Mouse (Mus musculus): ENCODE data around the gene Hoxb4.

The Hoxb4 gene

DNA sequence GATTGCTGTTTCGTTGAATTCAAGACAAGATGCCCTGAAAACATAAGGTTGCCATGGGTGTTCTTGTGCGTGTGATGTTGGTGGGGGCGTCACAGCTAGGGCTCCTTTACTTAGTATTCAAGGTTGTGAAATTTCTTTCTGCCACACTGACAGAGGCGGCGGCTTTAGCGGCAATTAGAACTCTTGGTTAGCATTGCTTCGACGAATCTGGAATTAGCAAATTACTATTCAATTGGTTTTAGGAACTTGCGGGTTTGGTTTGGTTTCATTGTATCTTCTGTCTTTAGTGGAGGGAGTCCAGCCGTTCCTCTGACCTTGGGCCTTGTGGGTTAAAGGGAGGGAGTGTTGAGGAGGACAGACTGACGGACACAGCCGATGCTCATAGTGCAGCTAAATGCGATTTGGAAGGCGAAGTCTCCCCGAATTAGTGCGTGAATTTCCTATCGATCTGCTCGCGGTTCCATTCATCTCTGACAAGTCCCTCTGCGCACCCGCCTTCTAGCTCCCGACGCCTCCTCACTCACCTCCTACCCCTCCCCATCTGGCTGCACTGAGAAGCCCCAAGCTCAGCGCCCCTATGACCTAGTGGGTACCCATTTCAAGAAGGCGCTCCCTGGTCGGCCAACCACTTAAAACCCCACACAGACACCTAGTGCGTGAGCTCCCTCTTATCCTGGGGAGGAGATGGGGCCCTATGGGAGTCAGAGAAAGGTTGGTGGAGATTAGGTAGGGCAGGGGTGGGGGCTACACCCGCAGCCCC is at the start of gene Hoxb4:
Gene Hoxb4 (plus strand): TSS at position 660 of the 760 bp plus-strand sequence.
- DNase-seq = no peak

DNA sequence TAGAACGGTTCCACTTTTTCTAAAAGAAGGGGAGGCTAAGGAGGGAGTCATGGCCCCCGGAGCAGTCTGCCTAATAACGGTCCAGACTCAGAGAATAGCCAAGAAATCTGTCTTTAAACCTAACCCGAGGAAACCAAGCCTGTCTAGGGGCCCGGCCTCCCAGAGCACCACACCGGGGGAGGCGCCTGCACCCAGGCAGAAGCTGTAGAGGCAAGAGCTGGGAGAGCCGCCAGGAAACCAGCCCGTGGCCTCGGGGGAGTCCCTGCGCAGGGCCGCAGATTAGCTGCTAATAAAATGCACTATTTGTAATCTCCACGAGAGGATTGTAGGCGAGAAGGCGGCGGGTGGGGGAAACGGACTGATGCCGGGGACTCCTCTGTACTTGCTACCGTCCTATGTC is 48.2 kb upstream of the Hoxb4 start:
- DNase-seq = no peak

DNA sequence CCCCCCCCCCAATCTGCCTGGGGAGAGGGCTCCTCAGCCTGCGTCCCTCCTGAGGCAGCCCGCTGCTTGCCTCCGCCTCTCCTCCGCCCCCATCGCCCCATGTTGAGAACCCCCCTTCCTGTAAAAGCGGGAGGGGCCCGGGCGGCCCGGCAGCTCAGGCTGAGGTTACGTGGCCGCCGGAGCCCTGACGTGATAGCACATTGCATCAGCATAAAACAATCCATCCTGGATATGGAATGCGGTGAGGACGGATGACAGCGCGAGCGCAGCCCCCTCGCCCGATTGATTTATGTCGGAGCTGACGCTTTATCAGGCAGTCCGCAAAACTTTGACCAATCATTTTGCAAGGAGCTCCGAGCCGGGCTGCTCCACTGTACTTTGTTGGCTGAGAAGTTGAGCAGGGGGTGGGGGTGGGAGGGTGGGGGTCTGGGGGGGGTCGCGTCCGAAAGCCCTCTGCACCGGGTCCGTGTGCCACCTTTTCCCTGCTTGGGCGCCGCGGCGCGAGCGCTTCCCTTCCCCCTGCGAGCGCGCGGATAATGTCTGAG is 47.0 kb upstream of the Hoxb4 start, which contains the start of gene Hoxb9:
Gene Hoxb9 (plus strand): TSS at position 462 of the 545 bp plus-strand sequence.
- DNase-seq = no peak

DNA sequence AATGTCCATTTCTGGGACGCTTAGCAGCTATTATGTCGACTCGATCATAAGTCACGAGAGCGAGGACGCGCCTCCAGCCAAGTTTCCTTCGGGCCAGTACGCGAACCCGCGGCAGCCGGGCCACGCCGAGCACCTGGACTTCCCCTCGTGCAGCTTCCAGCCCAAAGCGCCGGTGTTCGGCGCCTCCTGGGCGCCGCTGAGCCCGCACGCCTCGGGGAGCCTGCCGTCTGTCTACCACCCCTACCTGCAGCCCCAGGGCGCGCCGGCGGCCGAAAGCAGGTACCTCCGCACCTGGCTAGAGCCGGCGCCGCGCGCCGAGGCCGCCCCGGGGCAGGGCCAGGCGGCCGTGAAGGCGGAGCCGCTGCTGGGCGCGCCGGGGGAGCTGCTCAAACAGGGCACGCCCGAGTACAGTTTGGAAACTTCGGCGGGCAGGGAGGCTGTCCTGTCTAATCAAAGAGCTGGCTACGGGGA is 46.5 kb upstream of the Hoxb4 start:
- no peak for DNase-seq

DNA sequence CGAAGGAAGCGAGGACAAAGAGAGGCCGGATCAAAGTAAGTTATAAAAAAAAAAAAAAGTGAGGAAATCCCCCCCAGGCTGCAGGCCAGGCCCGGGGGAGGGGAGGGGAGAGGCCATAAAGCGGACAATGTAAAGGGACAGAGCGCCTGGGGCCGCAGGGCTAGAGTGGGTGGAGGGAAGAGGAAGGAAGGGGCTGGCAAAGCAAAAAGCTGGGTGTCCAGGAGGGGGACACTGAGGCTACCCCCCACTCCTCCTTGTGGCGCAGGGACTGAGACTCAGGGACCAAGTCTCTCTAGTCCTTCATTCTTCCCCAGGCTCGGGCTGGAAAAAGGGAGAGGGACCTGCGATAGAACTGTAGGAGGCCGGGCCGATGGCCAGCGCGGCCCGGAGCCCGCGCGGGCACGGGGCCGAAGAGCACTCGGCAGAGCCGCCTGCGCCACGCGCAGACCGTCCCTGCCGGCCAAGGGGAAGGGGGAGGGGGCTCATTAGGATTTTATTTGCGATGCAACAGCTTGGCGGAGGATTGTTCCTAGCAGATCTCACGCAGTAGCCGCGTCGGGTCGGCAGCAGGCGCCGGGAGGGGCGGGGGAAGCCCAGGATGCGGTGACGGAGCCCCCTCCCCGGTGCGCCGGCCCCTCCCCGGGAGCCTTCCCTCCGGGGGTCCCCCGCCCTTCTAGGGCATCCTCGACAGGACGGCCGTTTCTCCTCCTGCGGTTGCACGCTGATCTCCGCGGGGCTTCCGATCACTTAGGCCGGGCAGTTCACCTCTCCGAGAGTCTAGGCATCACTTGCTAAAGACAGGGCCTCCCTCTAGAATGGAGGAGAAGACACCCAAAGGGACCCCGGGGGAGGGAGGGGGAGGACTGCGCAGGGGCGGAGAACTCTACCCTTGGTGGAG is 45.8 kb upstream of the Hoxb4 start:
- no peak for DNase-seq

DNA sequence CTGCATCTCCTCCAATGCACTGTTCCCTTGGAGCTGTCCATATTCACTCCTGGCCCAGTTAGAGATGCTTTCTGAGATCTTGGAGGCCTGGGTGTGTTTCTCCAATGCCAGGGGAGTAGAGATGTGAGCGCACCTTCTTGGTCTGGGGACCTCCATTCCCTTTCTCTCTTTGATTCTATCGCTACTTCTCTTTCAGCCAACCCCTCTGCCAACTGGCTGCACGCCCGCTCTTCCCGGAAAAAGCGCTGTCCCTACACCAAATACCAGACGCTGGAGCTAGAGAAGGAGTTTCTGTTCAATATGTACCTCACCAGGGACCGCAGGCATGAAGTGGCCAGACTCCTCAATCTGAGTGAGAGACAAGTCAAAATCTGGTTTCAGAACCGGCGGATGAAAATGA is 43.6 kb upstream of the Hoxb4 start:
- no peak for DNase-seq

DNA sequence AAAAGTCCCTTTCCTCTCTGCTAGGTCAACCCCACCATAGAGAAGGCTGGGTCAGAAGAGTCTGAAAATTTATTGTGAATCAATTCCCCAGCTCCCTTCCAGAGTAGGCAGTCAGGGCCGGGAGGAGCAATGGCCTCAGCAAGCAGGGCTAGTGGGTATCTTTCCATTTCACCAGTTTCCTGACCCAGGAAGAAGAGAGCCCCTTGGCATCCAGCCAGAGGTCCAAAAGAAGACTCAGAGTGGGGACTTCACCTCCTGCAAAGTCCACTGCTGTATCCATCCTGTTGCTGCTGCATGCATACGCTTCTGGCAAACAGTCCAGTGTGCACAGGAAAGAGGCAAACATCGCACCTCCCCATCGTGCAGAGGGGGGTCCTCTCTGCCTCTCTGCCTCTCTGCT is 42.2 kb upstream of the Hoxb4 start:
- DNase-seq = no peak

DNA sequence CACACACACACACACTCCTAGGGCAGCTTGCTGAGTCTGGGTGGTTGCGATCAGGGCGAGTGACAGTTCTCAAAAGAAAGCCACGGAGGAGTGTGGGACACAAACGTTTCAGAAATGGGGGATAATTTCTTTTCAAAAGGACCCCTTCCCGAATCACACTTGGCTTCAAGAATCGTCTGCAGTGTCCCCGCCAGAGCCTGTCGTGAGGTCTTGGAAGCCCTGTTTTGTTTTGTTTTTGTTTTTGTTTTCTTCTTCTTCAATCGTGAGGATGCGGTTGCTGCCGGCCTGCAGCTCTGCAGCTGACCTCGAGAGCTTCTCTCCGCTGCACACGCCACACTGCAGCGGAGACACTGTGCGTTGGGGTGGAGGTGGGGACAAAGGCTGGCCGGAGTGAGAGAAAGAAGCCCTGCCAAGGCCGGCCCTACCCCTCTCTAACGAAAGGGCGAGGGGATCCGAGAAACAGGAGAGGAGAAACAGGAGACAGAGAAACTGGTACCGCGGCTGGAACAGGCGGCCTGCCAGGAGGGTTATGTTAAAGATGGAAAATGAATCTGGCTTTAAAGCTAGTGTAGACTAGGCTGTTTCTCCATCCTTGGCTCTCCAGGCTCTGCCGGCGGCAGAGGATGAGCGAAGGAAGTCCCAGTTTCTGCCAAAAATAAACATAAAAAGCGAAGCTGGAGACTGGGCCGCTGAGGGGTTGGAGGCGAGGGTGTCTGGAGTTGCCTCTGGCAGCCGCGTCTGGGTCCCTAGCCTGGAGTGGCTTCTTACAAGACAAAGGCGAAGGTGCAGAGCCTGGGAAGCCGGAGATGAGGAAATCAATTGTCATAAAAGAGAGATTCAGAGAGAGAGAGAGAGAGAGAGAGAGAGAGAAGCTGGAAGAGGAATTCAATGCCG is 40.7 kb upstream of the Hoxb4 start:
- DNase-seq = no peak

DNA sequence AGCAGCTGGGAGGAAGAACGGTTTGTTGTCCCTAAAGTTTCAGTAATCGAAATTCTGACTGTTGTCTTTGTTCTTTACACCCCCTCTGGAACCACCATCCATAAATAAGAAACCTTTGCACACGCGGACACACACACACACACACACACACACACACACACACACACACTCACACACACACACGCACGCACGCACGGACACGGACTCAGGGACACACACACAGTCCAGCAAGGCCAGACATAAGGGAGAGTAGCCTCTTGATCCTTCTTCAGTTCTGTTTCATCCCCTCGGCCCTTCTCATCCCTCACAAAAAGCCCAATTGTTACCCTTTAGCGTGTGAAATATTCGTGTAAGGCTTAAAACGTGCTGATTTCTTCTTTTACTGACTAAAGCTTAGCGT is 39.7 kb upstream of the Hoxb4 start:
- DNase-seq = no peak

DNA sequence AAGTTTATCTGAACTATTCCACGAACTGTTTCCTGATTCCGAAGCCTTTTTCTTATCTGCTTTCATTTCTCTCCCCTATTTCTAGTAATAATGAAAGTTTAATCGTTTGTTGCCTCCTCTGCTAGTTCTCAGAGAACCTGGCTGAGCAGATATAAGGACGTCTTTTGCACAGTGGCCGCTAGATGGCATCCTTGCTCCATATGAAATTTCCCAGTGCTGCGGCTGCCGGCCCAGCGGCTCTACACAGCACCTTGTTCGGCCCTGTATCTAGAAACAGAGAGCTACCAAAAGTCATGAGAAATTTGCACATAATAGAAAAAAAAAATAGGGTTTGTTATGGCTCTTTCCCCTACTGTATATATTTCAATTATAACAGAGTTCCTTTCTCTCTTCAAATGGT is 39.3 kb upstream of the Hoxb4 start:
- peak; percentile 82 to 88 for DNase-seq

DNA sequence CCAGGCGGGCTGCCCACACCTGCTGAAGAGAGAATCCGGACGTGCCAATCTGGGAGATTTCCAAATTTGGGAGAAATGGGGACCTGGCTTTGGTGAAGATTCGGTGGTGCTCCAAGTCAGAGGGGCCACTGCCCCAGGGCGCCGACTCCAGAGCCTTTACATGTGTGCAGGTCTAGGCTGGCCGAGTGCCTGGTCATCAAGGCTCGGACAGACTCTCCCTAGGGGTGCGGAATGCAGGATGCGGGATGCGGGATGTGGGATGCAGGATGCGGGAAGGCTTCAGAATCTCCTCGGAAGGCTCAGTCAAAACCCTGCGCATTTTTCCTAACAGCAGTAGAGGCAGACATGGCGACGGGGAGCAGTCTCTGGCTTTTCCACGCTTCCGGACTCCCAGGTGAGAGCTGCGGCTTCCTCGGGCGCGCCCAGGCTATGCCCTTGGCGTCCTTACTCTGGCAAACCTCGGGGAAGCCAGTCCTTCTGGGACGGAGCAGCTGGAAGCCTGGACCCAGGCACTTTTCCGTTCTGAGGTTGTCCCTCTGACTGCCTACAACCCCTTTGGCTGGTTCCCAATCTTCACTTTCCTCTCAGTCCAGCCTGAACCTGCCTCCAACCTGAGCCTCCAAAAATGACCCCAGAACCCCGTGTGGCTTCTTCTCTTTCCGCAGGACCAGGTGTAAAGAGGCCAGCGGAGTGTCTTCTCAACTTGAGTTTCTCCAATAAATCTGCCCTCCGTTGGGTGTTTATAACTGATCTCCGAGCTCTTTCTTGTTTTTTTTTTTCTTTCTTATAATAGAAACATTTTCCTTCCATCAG is 38.4 kb upstream of the Hoxb4 start:
- no peak for DNase-seq

DNA sequence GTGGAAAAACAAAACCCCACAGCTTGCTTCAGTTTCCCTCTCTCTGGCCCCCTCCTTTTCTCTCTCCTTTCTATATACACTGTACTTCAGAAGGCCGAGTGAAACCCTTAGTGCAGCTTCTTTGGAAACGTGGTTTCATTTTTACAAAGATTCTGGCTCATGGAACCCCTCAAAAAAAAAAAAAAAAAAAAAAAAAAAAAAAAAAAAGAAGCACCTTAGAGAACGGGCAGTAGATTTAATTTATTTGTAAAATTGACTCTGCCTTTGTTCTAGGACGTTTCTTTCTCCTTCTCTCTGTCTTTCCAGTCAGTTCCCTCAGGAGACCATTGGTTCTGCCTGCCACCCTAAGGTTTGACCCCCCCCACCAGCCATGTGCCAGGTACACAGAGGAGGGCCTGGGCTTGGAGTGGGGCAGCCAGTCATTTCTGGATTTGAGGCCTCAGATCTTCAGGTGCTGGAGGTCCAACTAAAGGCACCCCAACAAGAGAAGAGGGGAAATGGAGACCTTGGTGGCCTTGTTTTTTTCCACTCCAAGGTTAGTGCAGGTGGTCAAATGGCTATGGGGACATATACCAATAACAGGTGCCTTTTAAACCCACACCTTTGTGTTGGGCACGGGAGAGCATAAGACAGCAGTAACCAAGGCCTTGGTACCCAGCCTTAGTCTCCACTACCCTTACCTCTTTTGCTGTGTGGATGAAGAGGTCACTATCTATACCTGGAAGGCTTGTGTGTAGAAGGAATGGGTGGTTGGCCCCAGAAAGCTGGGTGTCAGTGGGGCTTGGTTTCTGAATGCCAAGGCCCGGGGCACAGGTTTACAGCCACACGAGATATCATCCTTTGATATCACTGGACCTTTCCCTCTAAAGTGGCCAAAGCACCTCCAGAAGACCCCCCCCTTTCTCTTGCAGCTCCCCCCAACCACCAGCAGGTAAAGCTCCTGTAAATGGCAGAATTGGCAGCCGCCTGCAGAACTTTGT is 37.4 kb upstream of the Hoxb4 start:
- DNase-seq = no peak

DNA sequence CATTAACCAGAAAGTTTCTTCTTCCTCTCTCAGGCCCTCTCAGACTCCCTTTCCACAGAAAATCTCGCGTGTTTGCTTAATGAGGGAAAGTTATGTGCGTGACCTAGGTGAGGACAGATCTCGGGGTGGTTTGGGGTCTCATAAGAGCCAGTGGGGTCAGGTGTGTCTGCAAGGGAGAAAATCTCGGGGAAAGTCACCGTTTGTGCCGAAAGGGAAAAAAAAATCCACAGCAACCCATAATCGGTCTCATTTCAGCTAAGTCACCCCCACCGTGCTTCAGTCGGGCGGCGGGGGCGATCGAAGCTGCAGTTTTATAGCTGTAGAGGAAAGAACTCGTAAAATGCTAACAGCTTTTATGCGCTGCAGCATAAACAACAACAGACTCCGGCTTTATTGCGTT is 36.7 kb upstream of the Hoxb4 start:
- DNase-seq = no peak

DNA sequence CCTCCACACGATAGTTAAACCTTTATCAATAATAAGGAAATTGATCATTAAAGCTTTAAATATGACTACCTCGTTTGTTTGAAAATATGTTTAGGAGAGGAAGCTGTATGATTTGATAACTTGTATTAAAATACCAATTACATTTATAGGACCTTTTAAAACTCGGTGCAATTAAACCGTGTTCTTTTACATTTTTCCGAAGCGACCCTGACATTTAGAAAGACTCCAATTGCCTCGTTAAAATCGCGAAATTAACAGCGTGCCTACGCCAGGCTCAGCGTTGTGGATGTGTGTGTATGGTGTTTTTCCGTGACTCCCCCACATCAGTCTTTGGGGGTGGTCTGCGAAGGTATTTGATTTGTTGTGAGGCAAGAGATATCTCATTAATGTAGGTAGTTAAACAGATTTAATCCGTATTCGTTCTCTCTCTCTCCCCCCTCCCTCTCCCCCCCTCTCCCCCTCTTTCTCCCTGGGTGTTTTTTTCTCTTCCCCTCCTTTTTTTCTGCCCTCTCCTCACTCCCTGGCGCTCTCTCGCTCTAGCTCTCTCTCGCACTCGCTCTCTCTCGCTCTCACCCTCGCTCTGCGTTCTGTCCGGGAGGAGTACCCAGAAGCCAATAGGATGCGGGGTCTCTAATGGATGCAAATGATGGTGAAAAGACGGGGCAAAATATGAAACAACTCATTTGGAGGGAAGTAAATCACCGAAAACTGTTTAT is 36.1 kb upstream of the Hoxb4 start, which contains the start of gene Hoxb8:
Gene Hoxb8 (plus strand): TSS at position 51 of the 716 bp plus-strand sequence.
- no peak for DNase-seq

DNA sequence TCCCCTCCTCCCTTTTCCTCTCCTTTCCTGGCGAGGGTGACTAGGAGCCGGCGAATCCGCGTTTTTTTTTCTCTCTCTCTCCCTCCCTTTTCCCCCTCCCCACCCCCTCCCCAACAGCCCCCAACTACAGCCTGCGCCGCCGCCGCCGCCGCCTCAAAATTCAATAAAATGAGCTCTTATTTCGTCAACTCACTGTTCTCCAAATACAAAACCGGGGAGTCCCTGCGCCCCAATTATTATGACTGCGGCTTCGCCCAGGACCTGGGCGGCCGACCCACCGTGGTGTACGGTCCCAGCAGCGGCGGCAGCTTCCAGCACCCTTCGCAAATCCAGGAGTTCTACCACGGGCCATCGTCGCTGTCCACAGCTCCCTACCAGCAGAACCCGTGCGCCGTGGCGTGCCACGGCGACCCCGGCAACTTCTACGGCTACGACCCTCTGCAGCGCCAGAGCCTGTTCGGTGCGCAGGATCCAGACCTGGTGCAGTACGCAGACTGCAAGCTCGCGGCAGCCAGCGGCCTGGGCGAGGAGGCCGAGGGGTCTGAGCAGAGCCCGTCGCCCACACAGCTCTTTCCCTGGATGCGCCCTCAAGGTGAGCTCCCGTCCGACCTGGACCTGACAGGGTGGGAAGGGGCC is 35.2 kb upstream of the Hoxb4 start:
- no peak for DNase-seq

DNA sequence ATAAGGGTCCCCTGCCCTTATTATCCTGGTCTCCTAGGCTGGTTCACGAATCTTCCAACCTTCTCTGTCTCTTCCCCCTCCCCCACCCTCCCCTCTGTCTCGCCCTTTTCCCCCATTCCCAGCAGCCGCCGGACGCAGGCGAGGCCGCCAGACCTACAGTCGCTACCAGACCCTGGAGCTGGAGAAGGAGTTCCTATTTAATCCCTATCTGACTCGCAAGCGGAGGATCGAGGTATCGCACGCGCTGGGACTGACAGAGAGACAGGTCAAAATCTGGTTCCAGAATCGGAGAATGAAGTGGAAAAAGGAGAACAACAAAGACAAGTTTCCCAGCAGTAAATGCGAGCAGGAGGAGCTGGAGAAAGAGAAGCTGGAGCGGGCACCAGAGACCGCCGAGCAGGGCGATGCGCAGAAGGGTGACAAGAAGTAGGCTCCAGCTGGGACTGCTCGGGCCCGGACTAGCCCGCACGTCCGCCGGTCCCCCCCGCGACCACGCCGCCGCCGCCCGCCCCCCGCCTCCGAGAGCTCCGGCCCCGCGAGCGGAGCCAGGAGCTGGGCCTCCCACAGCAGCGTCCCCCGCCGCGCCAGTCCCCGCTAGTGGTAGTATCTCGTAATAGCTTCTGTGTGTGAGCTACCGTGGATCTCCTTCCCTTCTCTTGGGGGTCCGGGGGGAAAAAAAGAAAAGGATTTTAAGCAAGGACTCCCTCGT is 33.9 kb upstream of the Hoxb4 start:
- DNase-seq = no peak

DNA sequence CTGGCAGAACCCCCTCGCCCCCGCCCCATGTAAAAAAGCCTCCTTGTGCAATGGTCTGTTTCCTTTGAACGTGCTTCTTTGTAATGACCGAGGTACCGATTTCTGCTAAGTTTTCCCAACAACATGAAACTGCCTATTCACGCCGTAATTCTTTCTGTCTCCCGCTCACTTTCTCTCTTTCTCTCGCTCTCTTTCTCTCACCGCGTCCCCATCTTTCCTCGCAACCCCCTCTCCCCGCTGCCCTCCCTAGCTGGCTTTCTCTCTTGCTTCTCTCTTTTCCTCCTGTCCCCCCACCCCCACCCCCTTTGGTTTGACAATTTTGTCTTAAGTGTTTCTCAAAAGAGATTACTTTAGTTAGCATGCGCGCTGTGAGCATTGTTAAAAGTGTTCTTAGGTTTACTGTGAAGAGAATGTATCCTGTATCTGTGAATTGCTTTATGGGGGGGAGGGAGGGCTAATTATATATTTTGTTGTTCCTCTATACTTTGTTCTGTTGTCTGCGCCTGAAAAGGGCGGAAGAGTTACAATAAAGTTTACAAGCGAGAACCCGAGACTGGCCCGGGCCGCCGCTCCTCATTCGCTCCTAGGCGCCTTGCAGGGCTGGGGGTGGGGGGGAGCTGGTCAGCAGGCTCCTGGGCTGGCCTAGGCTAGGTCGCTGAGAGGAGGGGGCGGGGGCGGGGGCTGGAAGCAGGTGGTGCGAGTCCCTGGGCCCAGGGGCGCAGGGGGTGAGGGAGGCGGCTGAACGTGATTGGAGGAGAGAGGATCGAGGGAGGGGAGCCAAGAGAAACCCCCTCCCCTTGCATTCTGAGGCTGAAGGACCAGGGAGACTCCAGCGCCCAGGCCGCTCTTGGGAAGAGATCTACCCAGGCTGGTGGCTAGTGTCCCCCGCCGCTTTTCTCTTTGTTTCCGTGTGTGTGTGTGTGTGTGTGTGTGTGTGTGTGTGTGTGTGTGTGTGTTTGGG is 33.0 kb upstream of the Hoxb4 start:
- no peak for DNase-seq

All from cerebellum, postnatal 36 days (tissue).